In the genomic region with DNA sequence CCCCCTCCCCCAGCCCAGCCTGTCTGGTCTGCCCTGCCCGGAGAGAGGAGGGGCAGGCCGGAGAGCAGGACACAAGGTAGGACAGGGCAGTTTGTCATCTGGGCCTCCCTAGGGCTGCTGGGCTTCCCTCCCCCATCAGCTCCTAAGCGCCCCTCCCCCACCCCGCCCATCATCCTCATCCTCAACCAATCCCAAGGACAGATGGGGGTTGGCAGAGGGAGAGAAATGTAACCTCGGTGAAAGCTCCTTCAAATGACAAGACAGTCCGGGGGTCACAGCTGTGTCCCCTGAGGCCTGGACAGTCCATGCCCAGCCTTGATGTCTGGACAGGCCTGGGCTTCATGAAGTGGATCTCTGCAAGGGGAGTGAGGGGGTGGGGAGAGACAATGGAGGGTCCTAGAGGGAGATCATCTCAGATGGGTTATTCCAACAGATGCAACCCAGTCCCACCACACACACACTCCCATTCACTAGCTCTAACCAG, we compare ENCODE assay signal across 20 mouse cellular contexts. TPM values are rescaled to one million over a fixed set of nuclear protein-coding genes. Genes with fewer than 3 reads are reported as not detected.
DNase-seq lines count a peak whose midpoint lies in the region; ATAC-seq lines count a peak whose summit lies in the region.
"Had no signal": no experiment of that assay in that cellular context is flagged by ENCODE, and none has a peak within 500 bp of the region (broad histone marks: within the 10 kb centered on the region; RNA-seq: fewer than 3 reads in every experiment).

No protein-coding gene starts in this region.

- 24% methylated on average over 6 of the region's 6 CpGs for WGBS in kidney, embryonic 15.5 days
- WGBS in kidney, embryonic 16.5 days = 22% methylated on average over 6 of the region's 6 CpGs
- WGBS in hindbrain, embryonic 11.5 days = 9% methylated on average over 5 of the region's 6 CpGs
- WGBS in midbrain, embryonic 15.5 days = 8% methylated on average over 6 of the region's 6 CpGs

- no peak; the same call in 1 of the 2 replicates for ATAC-seq in kidney, embryonic 15.5 days (replicated peaks; ENCODE audit: low FRiP score)
- no peak for ATAC-seq in kidney, embryonic 16.5 days (ENCODE audit: low FRiP score, low TSS enrichment)
- peak; percentile 79 for ATAC-seq in hindbrain, embryonic 11.5 days (ENCODE audit: low FRiP score)
- peak; percentile 40; the same call in 1 of the 2 replicates for ATAC-seq in midbrain, embryonic 15.5 days (replicated peaks)
- no peak for ATAC-seq in activated CD4-positive, CD25-positive, alpha-beta regulatory T cell, adult 4 months
- ATAC-seq in erythroblast, adult 5-6 weeks (replicated peaks; ENCODE audit: low FRiP score, poor library complexity, severe bottlenecking) = no peak
- ATAC-seq: CD4-positive, CD25-positive, alpha-beta regulatory T cell, adult 4 months had no signal

- no peaks in the 10 kb centered on the region for H3K27me3 ChIP-seq in kidney, embryonic 15.5 days
- H3K27me3 ChIP-seq in kidney, embryonic 16.5 days (ENCODE audit: insufficient read depth, low read length) = no peaks in the 10 kb centered on the region
- no peaks in the 10 kb centered on the region for H3K27me3 ChIP-seq in hindbrain, embryonic 11.5 days (ENCODE audit: control insufficient read depth, insufficient read depth, low read length)
- no peaks in the 10 kb centered on the region for H3K27me3 ChIP-seq in midbrain, embryonic 15.5 days (replicated peaks)
- H3K27me3 ChIP-seq: embryonic facial prominence, embryonic 15.5 days; limb, embryonic 15.5 days had no signal

- no peaks in the 10 kb centered on the region for H3K9me3 ChIP-seq in kidney, embryonic 15.5 days (replicated peaks)
- H3K9me3 ChIP-seq in kidney, embryonic 16.5 days (ENCODE audit: low read length) = no peaks in the 10 kb centered on the region
- H3K9me3 ChIP-seq in hindbrain, embryonic 11.5 days (ENCODE audit: control insufficient read depth, low read length) = no peaks in the 10 kb centered on the region
- H3K9me3 ChIP-seq in midbrain, embryonic 15.5 days = no peaks in the 10 kb centered on the region
- H3K9me3 ChIP-seq: embryonic facial prominence, embryonic 15.5 days; limb, embryonic 15.5 days had no signal

- H3K4me1 ChIP-seq in kidney, embryonic 15.5 days = peaks cover 80% of the 10 kb centered on the region
- peaks cover 67% of the 10 kb centered on the region for H3K4me1 ChIP-seq in kidney, embryonic 16.5 days (ENCODE audit: insufficient read depth, low read length)
- H3K4me1 ChIP-seq in hindbrain, embryonic 11.5 days (replicated peaks; ENCODE audit: control insufficient read depth, insufficient read depth, low read length) = peaks cover 56% of the 10 kb centered on the region
- H3K4me1 ChIP-seq in midbrain, embryonic 15.5 days = peaks cover 31% of the 10 kb centered on the region

- no peak overlapping the region for H3K4me2 ChIP-seq in kidney, embryonic 15.5 days
- no peak overlapping the region for H3K4me2 ChIP-seq in kidney, embryonic 16.5 days (replicated peaks; ENCODE audit: low read depth, low read length)
- H3K4me2 ChIP-seq in hindbrain, embryonic 11.5 days (replicated peaks; ENCODE audit: low read depth, low read length) = no peak overlapping the region; the same call in 1 of the 2 replicates
- H3K4me2 ChIP-seq in midbrain, embryonic 15.5 days = no peak overlapping the region
- H3K4me2 ChIP-seq: embryonic facial prominence, embryonic 15.5 days; limb, embryonic 15.5 days had no signal

- DNase-seq in embryo, embryonic 9.5 days (ENCODE audit: extremely low spot score) = peak; percentile 82
- peak; percentile 77 for DNase-seq in hindbrain, embryonic 11.5 days (ENCODE audit: low spot score)
- no peak for DNase-seq in ovary, postnatal 14 days (ENCODE audit: low spot score)
- DNase-seq: adrenal gland, postnatal 25 days; cerebellum, adult 18-20 months; gastrocnemius, adult 2 months; kidney, adult 11 months; thymus, postnatal 25 days had no signal

- H3K36me3 ChIP-seq in kidney, embryonic 15.5 days = no peaks in the 10 kb centered on the region
- H3K36me3 ChIP-seq in kidney, embryonic 16.5 days (ENCODE audit: insufficient read depth, low read length) = no peaks in the 10 kb centered on the region
- H3K36me3 ChIP-seq in hindbrain, embryonic 11.5 days (ENCODE audit: control insufficient read depth, insufficient read depth, low read length) = no peaks in the 10 kb centered on the region
- H3K36me3 ChIP-seq in midbrain, embryonic 15.5 days (replicated peaks) = no peaks in the 10 kb centered on the region
- H3K36me3 ChIP-seq: embryonic facial prominence, embryonic 15.5 days; limb, embryonic 15.5 days had no signal

- H3K27ac ChIP-seq in kidney, embryonic 15.5 days = peak overlapping the region; percentile 39; the same call in 1 of the 2 replicates
- H3K27ac ChIP-seq in kidney, embryonic 16.5 days (ENCODE audit: low read length) = no peak overlapping the region
- H3K27ac ChIP-seq in hindbrain, embryonic 11.5 days (ENCODE audit: low read depth, low read length) = peak overlapping the region; percentile 94
- no peak overlapping the region for H3K27ac ChIP-seq in midbrain, embryonic 15.5 days
- H3K27ac ChIP-seq: embryonic facial prominence, embryonic 15.5 days; gastrocnemius, adult 2 months; limb, embryonic 15.5 days had no signal

- no peak overlapping the region for H3K9ac ChIP-seq in kidney, embryonic 15.5 days
- no peak overlapping the region for H3K9ac ChIP-seq in kidney, embryonic 16.5 days (replicated peaks; ENCODE audit: low read length)
- peak overlapping the region; percentile 15; the same call in 1 of the 2 replicates for H3K9ac ChIP-seq in hindbrain, embryonic 11.5 days (ENCODE audit: low read depth, low read length)
- H3K9ac ChIP-seq in midbrain, embryonic 15.5 days = no peak overlapping the region
- H3K9ac ChIP-seq: embryonic facial prominence, embryonic 15.5 days; limb, embryonic 15.5 days had no signal

- H3K4me3 ChIP-seq in kidney, embryonic 15.5 days (replicated peaks) = no peak overlapping the region
- H3K4me3 ChIP-seq in kidney, embryonic 16.5 days (ENCODE audit: low read length) = no peak overlapping the region
- no peak overlapping the region for H3K4me3 ChIP-seq in hindbrain, embryonic 11.5 days (ENCODE audit: low read depth, low read length)
- no peak overlapping the region for H3K4me3 ChIP-seq in midbrain, embryonic 15.5 days
- H3K4me3 ChIP-seq: embryonic facial prominence, embryonic 15.5 days; gastrocnemius, adult 2 months; limb, embryonic 15.5 days had no signal

RNA-seq across cellular contexts. Expression of a gene that starts 12.0 kb away (rescaled TPM):
- 0.22 and 0.44 TPM in 2 replicates for polyA plus RNA-seq in kidney, embryonic 15.5 days (2015; fragmentation: Nextera tagmentation; extraction: Ambion mirVana)
- 0.26 and 0.35 TPM in 2 replicates for polyA plus RNA-seq in kidney, embryonic 16.5 days (2015; fragmentation: Nextera tagmentation; extraction: Ambion mirVana)
- polyA plus RNA-seq in hindbrain, embryonic 11.5 days (2014; fragmentation: Nextera tagmentation; extraction: Ambion mirVana) = 1.2 and 2.1 TPM in 2 replicates
- polyA plus RNA-seq in midbrain, embryonic 15.5 days (2015; fragmentation: Nextera tagmentation; extraction: Ambion mirVana) = 0.09 TPM in 1 of 2 replicates, not detected in the other
- polyA plus RNA-seq in activated CD4-positive, CD25-positive, alpha-beta regulatory T cell, adult 4 months (2017; shearing (Covaris generic)) = not detected
- total RNA-seq in erythroblast, adult 5-6 weeks (2015; ENCODE audit: low replicate concordance) = not detected in 2 replicates
- total RNA-seq in erythroblast, adult 5-6 weeks (2017; ENCODE audit: low replicate concordance) = not detected in 2 replicates
- polyA plus RNA-seq: CD4-positive, CD25-positive, alpha-beta regulatory T cell, adult 4 months had no signal

RNA-seq across cellular contexts. Expression of a gene that starts 19.2 kb away (rescaled TPM):
- not detected in 2 replicates for polyA plus RNA-seq in kidney, embryonic 15.5 days (2015; fragmentation: Nextera tagmentation; extraction: Ambion mirVana)
- not detected in 2 replicates for polyA plus RNA-seq in kidney, embryonic 16.5 days (2015; fragmentation: Nextera tagmentation; extraction: Ambion mirVana)
- not detected in 2 replicates for polyA plus RNA-seq in hindbrain, embryonic 11.5 days (2014; fragmentation: Nextera tagmentation; extraction: Ambion mirVana)
- not detected in 2 replicates for polyA plus RNA-seq in midbrain, embryonic 15.5 days (2015; fragmentation: Nextera tagmentation; extraction: Ambion mirVana)
- not detected for polyA plus RNA-seq in activated CD4-positive, CD25-positive, alpha-beta regulatory T cell, adult 4 months (2017; shearing (Covaris generic))
- not detected in 2 replicates for total RNA-seq in erythroblast, adult 5-6 weeks (2015; ENCODE audit: low replicate concordance)
- total RNA-seq in erythroblast, adult 5-6 weeks (2017; ENCODE audit: low replicate concordance) = not detected in 2 replicates
- total RNA-seq: adrenal gland, postnatal 25 days; gastrocnemius, adult 2 months; layer of hippocampus, postnatal 10 days; megakaryocyte, adult 5-6 weeks had no signal
- polyA plus RNA-seq: CD4-positive, CD25-positive, alpha-beta regulatory T cell, adult 4 months; embryonic facial prominence, embryonic 15.5 days; heart, embryonic 14.5 days; limb, embryonic 15.5 days; spleen, adult 2 months had no signal

RNA-seq across cellular contexts. Expression of a gene that starts 49.1 kb away (rescaled TPM):
- not detected in 2 replicates for polyA plus RNA-seq in kidney, embryonic 15.5 days (2015; fragmentation: Nextera tagmentation; extraction: Ambion mirVana)
- polyA plus RNA-seq in kidney, embryonic 16.5 days (2015; fragmentation: Nextera tagmentation; extraction: Ambion mirVana) = not detected in 2 replicates
- not detected in 2 replicates for polyA plus RNA-seq in hindbrain, embryonic 11.5 days (2014; fragmentation: Nextera tagmentation; extraction: Ambion mirVana)
- not detected in 2 replicates for polyA plus RNA-seq in midbrain, embryonic 15.5 days (2015; fragmentation: Nextera tagmentation; extraction: Ambion mirVana)
- polyA plus RNA-seq in activated CD4-positive, CD25-positive, alpha-beta regulatory T cell, adult 4 months (2017; shearing (Covaris generic)) = not detected
- total RNA-seq in erythroblast, adult 5-6 weeks (2015; ENCODE audit: low replicate concordance) = not detected in 2 replicates
- total RNA-seq in erythroblast, adult 5-6 weeks (2017; ENCODE audit: low replicate concordance) = not detected in 2 replicates
- total RNA-seq: gastrocnemius, adult 2 months; layer of hippocampus, postnatal 10 days; megakaryocyte, adult 5-6 weeks had no signal
- polyA plus RNA-seq: CD4-positive, CD25-positive, alpha-beta regulatory T cell, adult 4 months; embryonic facial prominence, embryonic 15.5 days; heart, embryonic 14.5 days; limb, embryonic 15.5 days; spleen, adult 2 months had no signal

Comparison
In these comparisons a context has a peak if more than half of its experiments do, and no peak if none do; other contexts are left out.
1. H3K27ac ChIP-seq: peak in kidney, embryonic 15.5 days (single experiment) and hindbrain, embryonic 11.5 days (single experiment); none in kidney, embryonic 16.5 days (single experiment) and midbrain, embryonic 15.5 days (single experiment).
2. ATAC-seq: peak in hindbrain, embryonic 11.5 days (single experiment) and midbrain, embryonic 15.5 days (single experiment); none in kidney, embryonic 15.5 days (single experiment), kidney, embryonic 16.5 days (single experiment), activated CD4-positive, CD25-positive, alpha-beta regulatory T cell, adult 4 months (single experiment) and erythroblast, adult 5-6 weeks (single experiment).